Mouse (Mus musculus) naive thymus-derived CD4-positive, alpha-beta T cell, adult 5 months (primary cell): ENCODE results near the gene Nkain4. TPM values are rescaled to one million over a fixed set of nuclear protein-coding genes. Genes with fewer than 3 reads are reported as not detected.

Source experiments
- polyA plus RNA-seq: library from polyadenylated mRNA; unstranded; fragments of 100-300 nt; shearing (Covaris generic); gene quantifications from one replicate; pipeline ENCODE4 v1.2.1, GENCODE M21; 2017

Gene Nkain4
- polyA plus RNA-seq: not detected

GRCm38 (mm10) chr2:180954061-180955047, at the start of gene Nkain4:
Gene Nkain4 (minus strand): TSS chr2:180954699.

GRCm38 (mm10) chr2:180986449-180986848, 31.9 kb upstream of the Nkain4 start, which contains the start of gene Col20a1:
Gene Col20a1 (plus strand): TSS chr2:180986535.

DNA sequence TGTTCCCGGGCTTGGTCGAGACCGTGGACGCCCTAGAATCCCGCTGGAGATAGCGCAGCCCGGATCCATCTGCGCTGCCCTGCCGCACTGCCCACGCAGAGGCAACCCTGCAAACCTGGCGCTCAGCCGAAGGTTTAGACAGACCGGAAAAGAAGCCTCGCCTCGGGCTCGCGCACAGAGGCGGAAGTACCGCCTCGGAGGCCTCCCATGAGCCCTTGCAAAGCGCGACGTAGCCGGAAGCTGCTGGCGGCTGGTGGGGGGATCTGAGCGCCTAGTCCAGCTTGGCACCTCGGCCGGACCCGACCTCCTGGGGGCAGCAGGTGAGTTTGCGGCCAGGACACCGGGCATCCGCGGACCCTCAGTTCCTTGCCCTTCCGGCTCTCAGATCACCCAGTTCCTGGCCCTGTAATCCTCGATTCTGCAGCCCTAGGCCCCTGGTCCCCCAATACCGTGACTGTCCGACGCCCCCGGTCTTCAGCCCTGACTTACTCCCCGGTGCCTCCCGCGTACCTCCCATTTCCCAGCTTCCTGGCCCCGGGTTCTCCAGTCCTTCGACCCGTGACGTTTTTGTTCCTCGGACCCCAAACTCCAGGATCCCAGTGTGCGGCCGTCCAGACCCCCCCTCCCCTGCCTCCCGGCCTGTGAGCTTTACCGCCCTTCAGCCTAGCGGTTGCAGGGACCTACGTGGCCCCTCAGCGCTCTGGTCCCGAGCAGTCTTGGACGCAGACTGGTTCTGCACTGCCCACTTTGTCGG, 12.7 kb upstream of the Nkain4 start, which contains the start of gene Arfgap1:
Gene Arfgap1, plus strand, starts transcription at position 216 of the 754 bp plus-strand sequence.

DNA sequence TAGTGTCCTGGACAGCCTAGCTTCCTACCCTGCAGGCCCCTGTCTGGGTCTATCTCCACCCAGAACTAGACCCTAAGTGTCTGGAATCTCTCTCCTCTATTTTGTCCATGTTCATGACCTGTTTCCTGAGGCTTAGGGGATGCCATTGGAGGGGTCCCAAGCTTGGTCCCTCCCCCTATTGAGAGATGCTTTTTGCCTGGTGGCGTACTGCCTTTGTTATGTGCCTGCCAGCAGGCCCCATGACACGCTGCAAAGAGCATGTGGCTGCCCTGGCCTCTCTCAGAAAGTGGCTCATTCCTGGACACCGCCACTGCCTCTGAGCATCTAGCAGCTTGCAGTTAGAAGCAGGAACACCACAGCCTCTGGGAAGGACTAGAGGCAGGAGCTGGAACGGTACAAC, 25.8 kb downstream of the Nkain4 start, which contains the start of gene Birc7:
Gene Birc7, plus strand, starts transcription at position 301 of the 400 bp plus-strand sequence.

DNA sequence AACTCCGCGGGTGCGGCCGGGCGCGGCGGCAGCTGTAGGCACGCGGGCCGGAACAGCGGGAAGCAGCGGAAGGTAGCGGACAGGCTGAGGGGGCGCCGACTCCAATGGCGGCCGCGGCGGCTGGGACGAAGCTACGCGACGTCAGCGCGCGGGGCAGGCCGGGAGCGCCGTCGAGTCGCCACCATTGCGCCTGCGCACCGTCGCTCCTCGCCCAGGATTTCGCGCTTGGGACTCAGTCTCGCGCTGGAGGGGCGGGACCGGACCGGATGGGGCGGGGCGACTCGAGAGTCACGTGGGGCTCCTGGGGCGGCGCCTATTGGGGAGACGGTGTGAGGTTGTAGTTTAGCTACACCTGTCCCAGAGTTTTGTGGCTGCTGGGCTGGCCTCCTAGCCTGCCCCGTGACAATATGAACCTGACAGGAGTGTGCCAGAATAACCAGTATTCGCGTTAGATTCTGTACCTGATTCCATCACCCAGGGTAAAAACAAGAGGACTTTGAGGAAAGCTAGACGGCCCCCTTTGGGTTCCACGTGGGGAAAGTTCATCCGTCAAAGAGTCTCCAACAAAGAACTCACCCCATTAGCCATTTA, 33.6 kb downstream of the Nkain4 start, which contains the start of gene Ythdf1:
Gene Ythdf1, minus strand, starts transcription at position 140 of the 591 bp plus-strand sequence.

Other genes with a start within 250 kb of the Nkain4 start
- 41.2 TPM for gene Dido1, start 244.7 kb downstream of the Nkain4 start, polyA plus RNA-seq
- gene Gid8, start 244.6 kb downstream of the Nkain4 start, polyA plus RNA-seq: 24.9 TPM
- 57.4 TPM for gene Slc17a9, start 229.4 kb downstream of the Nkain4 start, polyA plus RNA-seq
- not detected for gene Bhlhe23, start 177.8 kb downstream of the Nkain4 start, polyA plus RNA-seq
- 117 TPM for gene Ythdf1, start 33.8 kb downstream of the Nkain4 start, polyA plus RNA-seq
- not detected for gene Birc7, start 25.7 kb downstream of the Nkain4 start, polyA plus RNA-seq
- gene Arfgap1, start 12.5 kb upstream of the Nkain4 start, polyA plus RNA-seq: 68.9 TPM
- 1.5 TPM for gene Col20a1, start 31.8 kb upstream of the Nkain4 start, polyA plus RNA-seq
- not detected for gene Chrna4, start 88.8 kb upstream of the Nkain4 start, polyA plus RNA-seq
- gene Kcnq2, start 180.6 kb upstream of the Nkain4 start, polyA plus RNA-seq: not detected
- gene Eef1a2, start 202.3 kb upstream of the Nkain4 start, polyA plus RNA-seq: not detected
- gene Ppdpf, start 232.5 kb upstream of the Nkain4 start, polyA plus RNA-seq: 154 TPM
- 0.09 TPM for gene Ptk6, start 248.1 kb upstream of the Nkain4 start, polyA plus RNA-seq